Mouse (Mus musculus) midbrain, embryonic 14.5 days (tissue): ENCODE data around the gene Lrrd1. TPM values are rescaled to one million over a fixed set of nuclear protein-coding genes. Genes with fewer than 3 reads are reported as not detected.

Source experiments
- ATAC-seq: fragments of 200-750 bp; cut with Nextera tagmentation; 2 replicates; pipeline ENCODE4 v1.8.0; 2017; ENCODE audit warnings: moderate number of reproducible peaks, moderate library complexity; ENCODE audit not compliant: low FRiP score, low TSS enrichment
- DNase-seq: peaks from one replicate; pipeline ENCODE4 v3.0.0-alpha.2; 2015
- H3K27ac ChIP-seq: fragments of 300-500 bp; sonication (generic); replicated peaks from 2 replicates; pipeline ENCODE4 v1.5.1; 2014; ENCODE audit warnings: mild to moderate bottlenecking, low read depth, low read length, moderate library complexity
- H3K27me3 ChIP-seq: fragments of 300-500 bp; sonication (generic); 2 replicates; pipeline ENCODE4 v1.6.1; 2014; ENCODE audit warnings: low read length, control low read depth, mixed read lengths; ENCODE audit not compliant: control insufficient read depth, insufficient read depth
- H3K36me3 ChIP-seq: fragments of 300-500 bp; sonication (generic); 2 replicates; pipeline ENCODE4 v1.6.1; 2014; ENCODE audit warnings: low read length, control low read depth; ENCODE audit not compliant: control insufficient read depth, insufficient read depth
- H3K4me1 ChIP-seq: fragments of 300-500 bp; sonication (generic); 2 replicates; pipeline ENCODE4 v1.6.1; 2014; ENCODE audit warnings: mild to moderate bottlenecking, antibody characterized with exemption, low read length, control low read depth; ENCODE audit not compliant: control insufficient read depth, insufficient read depth
- H3K4me2 ChIP-seq: fragments of 300-500 bp; sonication (generic); 2 replicates; pipeline ENCODE4 v1.6.1; 2014; ENCODE audit warnings: mild to moderate bottlenecking, low read length, moderate library complexity
- H3K4me3 ChIP-seq: fragments of 300-500 bp; sonication (generic); replicated peaks from 2 replicates; pipeline ENCODE4 v1.5.1; 2014; ENCODE audit warnings: low read depth, low read length
- H3K9ac ChIP-seq: fragments of 300-500 bp; sonication (generic); replicated peaks from 2 replicates; pipeline ENCODE4 v1.6.1; 2014; ENCODE audit warnings: mild to moderate bottlenecking, low read length, moderate library complexity
- H3K9me3 ChIP-seq: fragments of 300-500 bp; sonication (generic); 2 replicates; pipeline ENCODE4 v1.6.1; 2016; ENCODE audit warnings: low read length, control low read depth, mixed read lengths; ENCODE audit not compliant: control insufficient read depth
- WGBS: fragments of 180-500 bp; shearing (Covaris S2); extraction: QIAGEN DNeasy Blood & Tissue Kit; methylation state at CpG from one replicate; pipeline ENCODE4 v1.1.7; 2014; 5-methylcytosine and 5-hydroxymethylcytosine counted together
- polyA plus RNA-seq: library from polyadenylated mRNA; unstranded; fragments of >200 nt; fragmentation: Nextera tagmentation; extraction: Ambion mirVana; gene quantifications from 2 replicates; pipeline ENCODE4 v1.2.1, GENCODE M21; 2014

Gene Lrrd1
- polyA plus RNA-seq, 1 experiment from 2014 or later, result 0.18 TPM

GRCm38 (mm10) chr5:3905471-3905870, 60.5 kb downstream of the Lrrd1 start:
- no peaks in the 10 kb centered on the region for H3K4me1 ChIP-seq
- no peak for DNase-seq
- no peaks in the 10 kb centered on the region for H3K9me3 ChIP-seq
- no peak overlapping the region for H3K27ac ChIP-seq
- H3K4me2 ChIP-seq, result no peak overlapping the region
- no peaks in the 10 kb centered on the region for H3K27me3 ChIP-seq
- H3K9ac ChIP-seq, result no peak overlapping the region
- ATAC-seq, result no peak
- no peaks in the 10 kb centered on the region for H3K36me3 ChIP-seq
- no peak overlapping the region for H3K4me3 ChIP-seq
- WGBS, result 64% methylated on average over 2 of the region's 2 CpGs

Other genes starting within 250 kb of the Lrrd1 start
- gene Pex1, start 249.1 kb upstream of the Lrrd1 start, polyA plus RNA-seq, result 21.8 and 24.4 TPM in 2 replicates
- 15.7 and 18.5 TPM in 2 replicates for gene Rbm48, start 248.6 kb upstream of the Lrrd1 start, polyA plus RNA-seq
- not detected in 2 replicates for gene Tmbim7, start 194.0 kb upstream of the Lrrd1 start, polyA plus RNA-seq
- gene Gatad1, start 188.0 kb upstream of the Lrrd1 start, polyA plus RNA-seq, result 66.9 and 72.5 TPM in 2 replicates
- gene Ankib1, start 42.2 kb upstream of the Lrrd1 start, polyA plus RNA-seq, result 19.5 and 25.6 TPM in 2 replicates
- gene Krit1, start 42.0 kb upstream of the Lrrd1 start, polyA plus RNA-seq, result 56.9 and 68.8 TPM in 2 replicates
- gene Mterf1a, start 48.8 kb downstream of the Lrrd1 start, polyA plus RNA-seq, result 6.8 and 7.0 TPM in 2 replicates
- 362 and 409 TPM in 2 replicates for gene Akap9, start 82.9 kb downstream of the Lrrd1 start, polyA plus RNA-seq